Mouse (Mus musculus) liver, embryonic 14.5 days (tissue): ENCODE measurements around the gene Adipor2. TPM values are rescaled to one million over a fixed set of nuclear protein-coding genes. Genes with fewer than 3 reads are reported as not detected.
A peak's percentile ranks its signal among the peaks of the same experiment; 100 is the strongest.

Experiments used
- ATAC-seq: fragments of 200-750 bp; cut with Nextera tagmentation; 2 replicates; pipeline ENCODE4 v1.8.0; 2017; ENCODE audit warnings: moderate number of reproducible peaks, mild to moderate bottlenecking, moderate library complexity; ENCODE audit not compliant: insufficient read depth
- DNase-seq, 3 experiments: peaks; one replicate each; pipeline ENCODE4 v3.0.0-alpha.2; 2012 to 2013; ENCODE audit warnings: low read depth in 3 of 3, low spot score in 3 of 3
- H3K27ac ChIP-seq: fragments of 300-500 bp; sonication (generic); 2 replicates; pipeline ENCODE4 v1.5.1; 2014; ENCODE audit warnings: moderate library complexity, mild to moderate bottlenecking, control low read depth, inconsistent platforms
- H3K27me3 ChIP-seq: fragments of 300-500 bp; sonication (generic); 2 replicates; pipeline ENCODE4 v1.6.1; 2014; ENCODE audit warnings: mild to moderate bottlenecking, low read length, moderate library complexity; ENCODE audit not compliant: control insufficient read depth, insufficient read depth
- H3K36me3 ChIP-seq: fragments of 300-500 bp; sonication (generic); replicated peaks from 2 replicates; pipeline ENCODE4 v1.6.1; 2014; ENCODE audit warnings: low read depth; ENCODE audit not compliant: control insufficient read depth, insufficient read depth
- H3K4me1 ChIP-seq, 2 experiments: fragments of 200-500 bp in 1 of 2; fragments of 300-500 bp in 1 of 2; sonication (generic) in 1 of 2; replicated peaks; 2 replicates each; pipeline ENCODE4 v1.6.1; 2012 to 2014; ENCODE audit warnings: antibody characterized with exemption in 1 of 2, inconsistent platforms in 1 of 2, low read length in 1 of 2; ENCODE audit not compliant: control insufficient read depth in 2 of 2, insufficient read depth in 2 of 2
- H3K4me2 ChIP-seq: fragments of 300-500 bp; sonication (generic); 2 replicates; pipeline ENCODE4 v1.6.1; 2014; ENCODE audit warnings: low read depth, mild to moderate bottlenecking, control low read depth, moderate library complexity
- H3K4me3 ChIP-seq, 2 experiments: fragments of 200-500 bp in 1 of 2; fragments of 300-500 bp in 1 of 2; sonication (generic) in 1 of 2; 2 replicates each; pipeline ENCODE4 v1.5.1; 2012 to 2014; ENCODE audit warnings: low read depth in 2 of 2, low read length in 2 of 2, mild to moderate bottlenecking in 2 of 2, control low read depth in 1 of 2, inconsistent platforms in 1 of 2, moderate library complexity in 1 of 2; ENCODE audit not compliant: insufficient read depth in 1 of 2
- H3K9ac ChIP-seq: fragments of 300-500 bp; sonication (generic); replicated peaks from 2 replicates; pipeline ENCODE4 v1.6.1; 2014; ENCODE audit warnings: mild to moderate bottlenecking, control low read depth, moderate library complexity
- H3K9me3 ChIP-seq: fragments of 300-500 bp; sonication (generic); 2 replicates; pipeline ENCODE4 v1.6.1; 2016; ENCODE audit warnings: low read length, mixed read lengths; ENCODE audit not compliant: control insufficient read depth
- CTCF ChIP-seq: IDR thresholded peaks from 2 replicates; pipeline ENCODE4 v1.5.1; 2016; ENCODE audit warnings: antibody characterized with exemption, low read depth, control low read depth
- EP300 ChIP-seq: IDR thresholded peaks from 2 replicates; pipeline ENCODE4 v1.6.1; 2016; ENCODE audit warnings: antibody characterized with exemption, low read depth
- WGBS: fragments of 180-500 bp; shearing (Covaris S2); extraction: QIAGEN DNeasy Blood & Tissue Kit; methylation state at CpG from one replicate; pipeline ENCODE4 v1.1.7; 2014; ENCODE audit not compliant: insufficient replicate concordance; 5-methylcytosine and 5-hydroxymethylcytosine counted together
- polyA plus RNA-seq, 2 experiments: library from polyadenylated mRNA; depleted of rRNA in 1 of 2; stranded (reverse) in 1 of 2; unstranded in 1 of 2; fragments of >200 nt; fragmentation: Nextera tagmentation in 1 of 2; extraction: Ambion mirVana in 1 of 2; gene quantifications; 2 replicates each; pipeline versions ENCODE4 v1.2.1 to v1.2.3; 2012 to 2014

The Adipor2 gene
- polyA plus RNA-seq, 2 experiments: 17.7 to 18.4 TPM

DNA sequence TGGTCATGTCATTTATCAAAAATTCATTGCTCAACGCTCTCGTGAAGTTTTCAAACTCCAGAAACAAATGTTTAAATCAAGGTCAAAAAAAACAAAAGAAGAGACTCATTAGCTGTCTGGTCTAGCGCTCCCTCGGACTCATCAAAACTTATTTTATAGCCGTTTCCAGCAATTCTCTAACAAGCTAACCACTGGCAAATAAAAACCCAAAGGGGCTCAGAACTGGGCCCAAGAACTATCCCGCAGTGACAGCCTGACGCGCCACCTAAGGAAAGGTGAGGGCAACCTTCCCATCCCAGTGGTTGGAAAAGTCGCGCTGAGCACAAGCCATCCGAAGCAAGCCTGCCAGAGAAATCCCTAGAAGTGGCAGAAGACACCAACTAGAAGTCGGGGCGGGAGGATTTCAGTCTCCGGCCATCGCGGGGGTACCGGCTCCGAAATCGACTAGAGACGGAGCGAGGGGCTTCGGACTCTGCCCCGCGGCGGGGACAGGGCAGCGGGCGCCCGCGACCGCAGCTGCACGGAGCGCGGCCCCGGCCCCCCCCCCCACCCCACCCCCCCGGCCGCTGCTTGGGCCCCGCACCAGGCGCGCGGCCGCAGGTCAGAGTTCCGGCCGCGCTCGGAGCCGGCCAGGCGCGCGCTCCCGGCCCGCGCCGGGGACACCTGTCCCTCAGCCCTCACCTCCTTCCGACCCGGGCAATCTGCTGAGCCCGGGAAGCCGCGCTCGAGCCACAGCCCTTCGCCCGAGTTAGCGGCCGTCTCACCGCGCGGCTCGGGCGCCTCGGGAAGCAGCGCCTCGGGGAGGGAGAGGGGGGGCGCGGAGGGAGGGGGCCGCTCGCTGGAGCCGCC is 29.5 kb downstream of the Adipor2 start:
- no peak for TF ChIP-seq CTCF
- no peak for TF ChIP-seq EP300
- H3K9ac ChIP-seq: peak overlapping the region; percentile 95
- DNase-seq (peak in 1 of 3 experiments; percentile 38), ATAC-seq (peak; percentile 83)
- no peaks in the 10 kb centered on the region for H3K9me3 ChIP-seq
- WGBS: under 1% methylated on average over 73 of the region's 76 CpGs
- H3K4me2 ChIP-seq: peak overlapping the region; percentile 84
- H3K27ac ChIP-seq: peak overlapping the region; percentile 77
- H3K27me3 ChIP-seq: no peaks in the 10 kb centered on the region
- H3K4me1 ChIP-seq: peaks cover 12 to 16% of the 10 kb centered on the region in 2 experiments
- H3K36me3 ChIP-seq: no peaks in the 10 kb centered on the region; the same call in 1 of the 2 replicates
- peak overlapping the region; percentile 92 to 98 for H3K4me3 ChIP-seq

- H3K4me2 ChIP-seq: peak overlapping the region; percentile 84
- no peak for ATAC-seq
- peak overlapping the region; percentile 95 for H3K9ac ChIP-seq
- DNase-seq: no peak
- 59% methylated on average over 1 of the region's 1 CpGs for WGBS
- H3K27ac ChIP-seq: no peak overlapping the region
- H3K4me3 ChIP-seq: peak overlapping the region; percentile 92 to 98; a peak in 3 of 4 replicates
- no peaks in the 10 kb centered on the region; the same call in 1 of the 2 replicates for H3K36me3 ChIP-seq
- no peaks in the 10 kb centered on the region for H3K9me3 ChIP-seq
- H3K27me3 ChIP-seq: no peaks in the 10 kb centered on the region
- peaks cover 16% of the 10 kb centered on the region in 2 experiments for H3K4me1 ChIP-seq
- TF ChIP-seq EP300: no peak
- TF ChIP-seq CTCF: no peak
These were observed 30.7 kb downstream of the Adipor2 start for GRCm38 (mm10) chr6:119386821-119387220.

DNA sequence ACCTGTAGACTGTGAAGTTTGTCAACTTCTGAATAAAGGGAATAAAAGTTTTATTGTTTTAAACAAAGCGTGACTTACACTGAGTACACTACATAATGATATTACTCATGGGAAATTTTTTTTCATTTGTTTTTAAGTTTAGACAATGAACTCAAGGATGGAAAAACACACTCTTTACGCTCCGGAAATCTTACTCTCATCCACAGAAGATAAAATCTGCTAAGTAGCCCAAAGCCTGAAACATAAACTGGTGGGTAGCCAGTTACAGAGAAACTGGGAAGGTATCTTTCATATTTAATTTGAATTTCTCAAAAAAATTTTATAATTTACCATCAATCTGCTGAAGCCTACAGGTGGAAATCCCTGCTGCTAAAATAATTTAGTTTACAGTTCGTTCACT is 31.1 kb downstream of the Adipor2 start:
- Histone ChIP-seq H3K9ac (no peak overlapping the region), H3K27me3 (no peaks in the 10 kb centered on the region), H3K36me3 (no peaks in the 10 kb centered on the region; the same call in 1 of the 2 replicates), H3K4me1 (peaks cover 16% of the 10 kb centered on the region in 2 experiments), H3K4me2 (peak overlapping the region; percentile 84; the same call in 1 of the 2 replicates), H3K4me3 (peak overlapping the region in 1 of 2 experiments; percentile 92; a peak in 1 of 4 replicates), H3K27ac (no peak overlapping the region), H3K9me3 (no peaks in the 10 kb centered on the region)
- 71% methylated on average over 4 of the region's 4 CpGs for WGBS
- TF ChIP-seq CTCF (no peak), EP300 (no peak)
- DNase-seq (no peak), ATAC-seq (no peak)

- Histone ChIP-seq H3K4me3 (no peak overlapping the region), H3K27ac (no peak overlapping the region), H3K36me3 (no peaks in the 10 kb centered on the region; the same call in 1 of the 2 replicates), H3K27me3 (no peaks in the 10 kb centered on the region), H3K9ac (no peak overlapping the region), H3K4me2 (no peak overlapping the region), H3K9me3 (no peaks in the 10 kb centered on the region), H3K4me1 (peaks cover 16% of the 10 kb centered on the region in 2 experiments)
- WGBS: 78% methylated on average over 1 of the region's 1 CpGs
- DNase-seq (no peak), ATAC-seq (no peak)
- TF ChIP-seq CTCF (peak; percentile 39; the same call in 1 of the 2 replicates), EP300 (no peak)
These were observed 31.8 kb downstream of the Adipor2 start for GRCm38 (mm10) chr6:119385668-119386067.

DNA sequence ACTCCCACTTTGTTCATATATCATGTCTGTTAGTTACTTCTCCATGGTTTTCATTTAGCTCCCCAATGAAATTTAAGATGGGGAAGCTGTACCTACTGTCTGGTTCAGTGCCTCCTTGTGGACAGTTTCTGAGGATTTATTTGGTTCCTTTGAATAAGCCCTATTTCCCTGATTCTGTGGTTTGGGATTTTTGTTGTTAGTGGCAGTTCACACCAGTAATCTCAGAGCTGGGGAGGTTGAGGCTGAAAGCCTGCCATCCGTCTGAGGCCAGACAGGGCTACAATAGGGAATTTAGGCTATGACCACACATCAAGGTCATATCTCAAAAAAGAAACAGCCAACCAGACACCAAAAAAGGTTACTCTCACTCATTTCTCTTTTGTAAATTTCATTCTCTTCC is 38.9 kb downstream of the Adipor2 start:
- Histone ChIP-seq H3K9me3 (no peaks in the 10 kb centered on the region), H3K4me2 (no peak overlapping the region), H3K4me1 (peaks cover 13 to 35% of the 10 kb centered on the region in 2 experiments), H3K36me3 (no peaks in the 10 kb centered on the region; the same call in 1 of the 2 replicates), H3K27ac (no peak overlapping the region), H3K9ac (no peak overlapping the region), H3K4me3 (no peak overlapping the region), H3K27me3 (no peaks in the 10 kb centered on the region)
- DNase-seq: no peak
- TF ChIP-seq CTCF (no peak), EP300 (no peak)
- 57% methylated on average over 1 of the region's 1 CpGs for WGBS
- ATAC-seq: no peak
